Mouse (Mus musculus): ENCODE data around the gene Arhgdig. TPM values are rescaled to one million over a fixed set of nuclear protein-coding genes. Genes with fewer than 3 reads are reported as not detected.
"Not testable (repeated sequence)": the region's sequence is repeated elsewhere in the genome, so short reads cannot be mapped to it uniquely, and the experiment has no call there.

Gene Arhgdig
- polyA plus RNA-seq, 1 experiment from 2014 or later = 36.6 TPM

- H3K4me3 ChIP-seq (replicated peaks) = peak overlapping the region; percentile 54
- WGBS = under 1% methylated on average over 30 of the region's 30 CpGs
- H3K27ac ChIP-seq (replicated peaks) = no peak overlapping the region
- ATAC-seq (ENCODE audit: insufficient number of reproducible peaks, low FRiP score, low TSS enrichment, low read depth) = 0 out of 2 replicates have a peak, but pooled peaks have one; percentile 9
- H3K9ac ChIP-seq = peak overlapping the region; percentile 15; the same call in 1 of the 2 replicates
- H3K9me3 ChIP-seq (replicated peaks) = no peaks in the 10 kb centered on the region
- no peaks in the 10 kb centered on the region for H3K36me3 ChIP-seq
- H3K4me2 ChIP-seq (replicated peaks) = peak overlapping the region; percentile 95
- peaks cover 44% of the 10 kb centered on the region for H3K27me3 ChIP-seq
- peaks cover 29% of the 10 kb centered on the region for H3K4me1 ChIP-seq
These were observed 4.2 kb downstream of the Arhgdig start for GRCm38 (mm10) chr17:26203321-26203811.

GRCm38 (mm10) chr17:26202737-26203136 lies 4.8 kb downstream of the Arhgdig start, which contains the start of gene Rgs11:
TSS of gene Rgs11 (plus strand) at chr17:26202951.
- H3K9me3 ChIP-seq (replicated peaks) = no peaks in the 10 kb centered on the region
- peaks cover 5% of the 10 kb centered on the region; the same call in 1 of the 2 replicates for H3K36me3 ChIP-seq
- H3K4me3 ChIP-seq (replicated peaks) = peak within 1 kb of the TSS; percentile 54
- H3K27me3 ChIP-seq = peaks cover 44% of the 10 kb centered on the region
- WGBS = 2% methylated on average over 22 of the region's 22 CpGs
- H3K9ac ChIP-seq = peak within 1 kb of the TSS; percentile 15; the same call in 1 of the 2 replicates
- H3K4me2 ChIP-seq (replicated peaks) = peak within 1 kb of the TSS; percentile 98
- H3K4me1 ChIP-seq = peaks cover 29% of the 10 kb centered on the region
- ATAC-seq (ENCODE audit: insufficient number of reproducible peaks, low FRiP score, low TSS enrichment, low read depth) = no peak
- H3K27ac ChIP-seq (replicated peaks) = no peak within 1 kb of the TSS

GRCm38 (mm10) chr17:26201998-26202397 lies 5.6 kb downstream of the Arhgdig start:
- Histone ChIP-seq H3K27ac (replicated peaks) (no peak overlapping the region), H3K4me3 (replicated peaks) (no peak overlapping the region), H3K36me3 (peaks cover 12% of the 10 kb centered on the region), H3K27me3 (peaks cover 44% of the 10 kb centered on the region), H3K9me3 (replicated peaks) (no peaks in the 10 kb centered on the region), H3K4me1 (peaks cover 29% of the 10 kb centered on the region), H3K4me2 (replicated peaks) (no peak overlapping the region; the same call in 1 of the 2 replicates), H3K9ac (no peak overlapping the region)
- no peak for ATAC-seq (ENCODE audit: insufficient number of reproducible peaks, low FRiP score, low TSS enrichment, low read depth)

GRCm38 (mm10) chr17:26200831-26201705 lies 6.5 kb downstream of the Arhgdig start:
- 1% methylated on average over 87 of the region's 92 CpGs for WGBS
- H3K27me3 ChIP-seq = peaks cover 44% of the 10 kb centered on the region

GRCm38 (mm10) chr17:26198892-26199291 lies 8.7 kb downstream of the Arhgdig start, which contains the start of gene Pdia2:
TSS of gene Pdia2 (minus strand) at chr17:26199087.
- Histone ChIP-seq H3K36me3 (peaks cover 42% of the 10 kb centered on the region), H3K27me3 (peaks cover 44% of the 10 kb centered on the region), H3K9me3 (replicated peaks) (no peaks in the 10 kb centered on the region), H3K9ac (no peak within 1 kb of the TSS), H3K27ac (replicated peaks) (no peak within 1 kb of the TSS), H3K4me1 (peaks cover 29% of the 10 kb centered on the region), H3K4me2 (replicated peaks) (no peak within 1 kb of the TSS), H3K4me3 (replicated peaks) (no peak within 1 kb of the TSS)
- ATAC-seq (ENCODE audit: insufficient number of reproducible peaks, low FRiP score, low TSS enrichment, low read depth) = no peak
- 76% methylated on average over 4 of the region's 4 CpGs for WGBS

More at GRCm38 (mm10) chr17:26200831-26201705, 6.5 kb downstream of the Arhgdig start:
- no peaks in the 10 kb centered on the region for H3K9me3 ChIP-seq (replicated peaks)
- peaks cover 21% of the 10 kb centered on the region for H3K36me3 ChIP-seq
- ATAC-seq (ENCODE audit: insufficient number of reproducible peaks, low FRiP score, low TSS enrichment, low read depth) = peak; percentile 48
- H3K4me1 ChIP-seq = peaks cover 29% of the 10 kb centered on the region
- peak overlapping the region; percentile 58 for H3K4me3 ChIP-seq (replicated peaks)
- peak overlapping the region; percentile 27 for H3K9ac ChIP-seq
- 0 out of 2 replicates have a peak overlapping the region, but pooled peaks have one; percentile 39 for H3K27ac ChIP-seq (replicated peaks)
- peak overlapping the region; percentile 98 for H3K4me2 ChIP-seq (replicated peaks)

GRCm38 (mm10) chr17:26192481-26193190 lies 14.9 kb downstream of the Arhgdig start:
- H3K36me3 ChIP-seq = peaks cover 93% of the 10 kb centered on the region
- H3K27ac ChIP-seq (replicated peaks) = no peak overlapping the region
- no peak overlapping the region for H3K4me3 ChIP-seq (replicated peaks)
- no peak for ATAC-seq (ENCODE audit: insufficient number of reproducible peaks, low FRiP score, low TSS enrichment, low read depth)
- no peak overlapping the region for H3K9ac ChIP-seq
- H3K9me3 ChIP-seq (replicated peaks) = no peaks in the 10 kb centered on the region
- H3K4me2 ChIP-seq (replicated peaks) = no peak overlapping the region
- no peaks in the 10 kb centered on the region for H3K4me1 ChIP-seq
- no peaks in the 10 kb centered on the region for H3K27me3 ChIP-seq
- 98% methylated on average over 15 of the region's 15 CpGs for WGBS

GRCm38 (mm10) chr17:26191486-26191885 lies 16.1 kb downstream of the Arhgdig start:
- ATAC-seq (ENCODE audit: insufficient number of reproducible peaks, low FRiP score, low TSS enrichment, low read depth) = not testable (repeated sequence)
- 94% methylated on average over 7 of the region's 7 CpGs for WGBS

GRCm38 (mm10) chr17:26188091-26188805 lies 19.3 kb downstream of the Arhgdig start:
- H3K4me2 ChIP-seq (replicated peaks) = no peak overlapping the region
- H3K4me1 ChIP-seq = no peaks in the 10 kb centered on the region
- no peaks in the 10 kb centered on the region for H3K9me3 ChIP-seq (replicated peaks)
- no peak for ATAC-seq (ENCODE audit: insufficient number of reproducible peaks, low FRiP score, low TSS enrichment, low read depth)
- no peak overlapping the region for H3K4me3 ChIP-seq (replicated peaks)
- H3K9ac ChIP-seq = no peak overlapping the region
- peaks cover 91% of the 10 kb centered on the region for H3K36me3 ChIP-seq
- no peak overlapping the region for H3K27ac ChIP-seq (replicated peaks)
- H3K27me3 ChIP-seq = no peaks in the 10 kb centered on the region
- WGBS = 95% methylated on average over 11 of the region's 11 CpGs

More at GRCm38 (mm10) chr17:26191486-26191885, 16.1 kb downstream of the Arhgdig start:
- H3K9me3 ChIP-seq (replicated peaks); H3K27ac ChIP-seq (replicated peaks); H3K4me2 ChIP-seq (replicated peaks); H3K4me3 ChIP-seq (replicated peaks); H3K27me3 ChIP-seq; H3K4me1 ChIP-seq; H3K9ac ChIP-seq: not testable (repeated sequence)
- H3K36me3 ChIP-seq = peaks cover 93% of the 10 kb centered on the region

- H3K4me3 ChIP-seq (replicated peaks) = no peak overlapping the region
- peaks cover 92% of the 10 kb centered on the region for H3K36me3 ChIP-seq
- no peak for ATAC-seq (ENCODE audit: insufficient number of reproducible peaks, low FRiP score, low TSS enrichment, low read depth)
- no peak overlapping the region for H3K9ac ChIP-seq
- H3K4me2 ChIP-seq (replicated peaks) = no peak overlapping the region
- H3K9me3 ChIP-seq (replicated peaks) = no peaks in the 10 kb centered on the region
- H3K27ac ChIP-seq (replicated peaks) = no peak overlapping the region
- 99% methylated on average over 5 of the region's 5 CpGs for WGBS
- H3K27me3 ChIP-seq = no peaks in the 10 kb centered on the region
- H3K4me1 ChIP-seq = no peaks in the 10 kb centered on the region
These were observed 20.0 kb downstream of the Arhgdig start for GRCm38 (mm10) chr17:26187592-26187991.

- no peak overlapping the region for H3K4me2 ChIP-seq (replicated peaks)
- no peaks in the 10 kb centered on the region for H3K27me3 ChIP-seq
- no peak overlapping the region for H3K9ac ChIP-seq
- H3K27ac ChIP-seq (replicated peaks) = no peak overlapping the region
- H3K9me3 ChIP-seq (replicated peaks) = no peaks in the 10 kb centered on the region
- no peaks in the 10 kb centered on the region for H3K4me1 ChIP-seq
- peaks cover 58% of the 10 kb centered on the region for H3K36me3 ChIP-seq
- no peak overlapping the region for H3K4me3 ChIP-seq (replicated peaks)
- 94% methylated on average over 3 of the region's 3 CpGs for WGBS
- no peak for ATAC-seq (ENCODE audit: insufficient number of reproducible peaks, low FRiP score, low TSS enrichment, low read depth)
These were observed 26.4 kb downstream of the Arhgdig start for GRCm38 (mm10) chr17:26181179-26181578.
